Comparison of ENCODE assay signal across 19 mouse cellular contexts in the genomic region with DNA sequence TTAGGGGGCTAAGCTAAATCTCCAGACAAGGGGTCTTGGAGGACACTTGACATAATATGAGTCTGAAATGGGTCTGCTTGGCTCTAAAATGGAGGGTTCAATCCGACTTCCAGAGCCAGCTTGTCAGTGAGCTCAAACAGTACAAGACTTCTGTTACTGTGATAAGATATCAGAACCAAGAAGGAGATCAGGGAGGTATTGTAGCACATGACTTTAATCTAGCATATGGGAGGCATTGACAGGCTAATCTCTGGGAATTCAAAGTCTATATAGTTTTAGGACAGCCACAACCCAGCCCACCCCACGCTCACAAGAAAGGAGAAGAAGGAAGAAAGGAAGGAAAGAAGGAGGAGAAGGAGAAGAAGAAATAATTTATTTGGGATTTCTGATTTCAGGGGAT.
"Had no signal": no experiment of that assay in that cellular context is flagged by ENCODE, and none has a peak within 500 bp of the region (broad histone marks: within the 10 kb centered on the region; RNA-seq: fewer than 3 reads in every experiment).

No protein-coding gene starts in this region.

- H3K4me1 ChIP-seq: stomach, embryonic 15.5 days had no signal

- H3K4me3 ChIP-seq: lung, embryonic 15.5 days; midbrain, embryonic 10.5 days; midbrain, embryonic 12.5 days; myocyte; neural tube, embryonic 13.5 days; neural tube, embryonic 15.5 days; stomach, embryonic 15.5 days had no signal

- H3K27me3 ChIP-seq: neural tube, embryonic 15.5 days; stomach, embryonic 15.5 days had no signal

- H3K9me3 ChIP-seq: lung, embryonic 15.5 days; midbrain, embryonic 10.5 days; midbrain, embryonic 12.5 days; neural tube, embryonic 13.5 days; neural tube, embryonic 15.5 days; stomach, embryonic 15.5 days had no signal

- H3K9ac ChIP-seq: lung, embryonic 15.5 days; midbrain, embryonic 12.5 days; neural tube, embryonic 13.5 days; neural tube, embryonic 15.5 days; stomach, embryonic 15.5 days had no signal

- H3K27ac ChIP-seq: lung, embryonic 15.5 days; macrophage; midbrain, embryonic 10.5 days; midbrain, embryonic 12.5 days; neural tube, embryonic 13.5 days; neural tube, embryonic 15.5 days; stomach, embryonic 15.5 days; stomach, postnatal 0 days had no signal

- H3K4me2 ChIP-seq: lung, embryonic 15.5 days; midbrain, embryonic 12.5 days; neural tube, embryonic 13.5 days; neural tube, embryonic 15.5 days; stomach, embryonic 15.5 days had no signal

- DNase-seq: lung, adult 18-20 months; lung, postnatal 14 days; lung, postnatal 36 days; midbrain, embryonic 14.5 days; right cerebral cortex, postnatal 14 days; thymus, adult 2 months; thymus, postnatal 25 days; thymus, postnatal 4 days had no signal

- H3K36me3 ChIP-seq: lung, embryonic 15.5 days; midbrain, embryonic 10.5 days; midbrain, embryonic 12.5 days; neural tube, embryonic 13.5 days; neural tube, embryonic 15.5 days; stomach, embryonic 15.5 days had no signal

- ATAC-seq: lung, postnatal 0 days; midbrain, embryonic 16.5 days had no signal
